Mouse (Mus musculus): ENCODE measurements around the gene Cadps2.

Gene Cadps2

GRCm38 (mm10) chr6:23568688-23569087 is 270.5 kb downstream of the Cadps2 start:
- in situ Hi-C loops (cut with MboI, MseI) = no loop called here

DNA sequence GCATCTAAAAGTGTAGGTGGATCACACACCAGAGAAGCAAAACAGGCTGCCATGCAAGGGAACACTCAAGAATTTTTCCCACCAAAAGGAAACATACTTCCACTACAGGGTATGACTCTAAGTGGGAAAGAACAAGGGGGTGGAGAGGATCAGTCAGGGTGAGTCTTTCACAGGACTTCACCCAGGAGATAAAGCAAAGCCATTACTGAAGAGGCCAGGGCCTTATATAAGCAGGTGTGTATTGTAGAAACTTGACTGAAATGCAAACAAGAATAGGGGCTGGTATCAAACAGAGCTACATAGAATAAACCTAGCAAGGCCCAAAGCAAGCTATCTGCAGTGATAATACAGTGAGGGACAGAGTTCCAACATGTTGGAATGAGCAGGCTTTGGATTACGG is 271.6 kb downstream of the Cadps2 start:
- in situ Hi-C loops (cut with MboI, MseI) = no loop called here

DNA sequence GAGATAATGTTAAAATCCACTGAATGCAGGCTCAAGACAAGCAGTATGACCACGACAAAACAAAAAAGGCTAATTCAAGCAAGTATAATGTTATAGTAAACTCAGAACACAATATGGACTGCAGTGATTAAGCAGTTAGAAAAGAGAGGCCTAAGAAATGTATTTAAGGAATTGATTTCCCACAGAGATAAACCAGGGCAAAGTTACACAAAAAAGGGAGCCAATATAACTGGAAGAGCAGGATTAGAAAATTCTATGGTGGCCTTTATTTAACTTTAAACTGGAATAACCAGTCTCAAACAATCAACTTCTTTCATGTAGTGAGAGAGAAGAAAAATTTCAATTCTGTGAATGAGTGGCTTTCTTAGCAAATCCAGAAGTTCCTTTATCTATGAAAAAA is 289.3 kb downstream of the Cadps2 start:
- in situ Hi-C loops (cut with MboI, MseI) = no loop called here

DNA sequence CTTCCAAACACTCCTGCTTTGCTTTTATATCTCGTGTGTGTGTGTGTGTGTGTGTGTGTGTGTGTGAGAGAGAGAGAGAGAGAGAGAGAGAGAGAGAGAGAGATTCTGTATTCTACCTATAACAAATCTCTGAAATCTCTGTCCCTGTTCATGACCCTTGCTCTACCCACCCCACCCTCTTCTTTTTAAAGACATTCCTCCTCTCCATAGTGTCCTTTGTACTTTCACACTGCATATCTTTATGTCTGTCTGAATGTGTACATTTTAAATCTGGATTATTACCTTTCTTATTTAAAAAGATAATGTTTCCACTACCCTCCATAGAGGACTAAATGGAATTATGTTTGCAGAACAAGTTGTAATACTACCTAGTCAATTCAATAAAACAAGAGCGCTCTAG is 315.5 kb downstream of the Cadps2 start:
- in situ Hi-C loops (cut with MboI, MseI) = no loop called here

DNA sequence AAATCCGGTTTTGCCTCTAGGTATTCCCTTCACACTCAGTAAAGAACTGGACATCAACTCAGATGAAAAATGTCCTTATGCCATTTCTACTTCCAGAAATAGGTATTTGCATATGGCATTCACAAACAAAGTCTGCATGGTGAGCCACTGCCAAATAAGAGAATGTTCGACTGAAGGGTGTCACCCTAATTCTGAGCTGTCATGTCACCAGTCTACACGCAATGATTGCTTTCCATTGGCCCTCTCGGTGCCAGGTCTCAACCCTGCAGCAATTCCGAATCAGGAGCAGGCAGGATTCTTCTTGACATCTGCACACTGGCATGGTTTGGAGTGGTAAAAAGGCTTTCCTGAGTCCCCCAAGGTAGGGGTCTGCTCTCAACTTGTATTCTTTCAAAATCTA is 316.7 kb downstream of the Cadps2 start:
- in situ Hi-C loops (cut with MboI, MseI) = no loop called here

DNA sequence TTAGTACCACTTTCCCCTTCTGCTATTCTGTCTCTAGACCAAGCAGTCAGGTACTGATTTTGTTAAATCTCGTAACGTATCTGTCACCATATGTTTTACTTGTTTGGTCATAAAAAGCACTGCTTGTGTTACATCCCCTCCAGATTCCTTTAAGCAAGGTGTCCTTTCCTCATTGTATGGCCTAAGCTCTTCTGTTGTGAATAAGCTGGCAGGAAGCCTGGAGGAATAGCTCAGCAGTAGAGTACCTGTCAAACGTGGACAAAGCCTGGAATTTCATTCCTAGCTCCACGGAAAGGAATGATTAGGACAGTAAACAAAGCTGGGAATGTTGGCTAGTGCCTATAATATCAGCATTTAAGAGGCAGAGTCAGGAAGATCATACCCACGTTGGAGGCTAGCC is 340.6 kb downstream of the Cadps2 start:
- in situ Hi-C loops (cut with MboI, MseI) = no loop called here

- in situ Hi-C loops (cut with MboI, MseI) = no loop called here
Measured at GRCm38 (mm10) chr6:23491804-23492203, 347.4 kb downstream of the Cadps2 start.

DNA sequence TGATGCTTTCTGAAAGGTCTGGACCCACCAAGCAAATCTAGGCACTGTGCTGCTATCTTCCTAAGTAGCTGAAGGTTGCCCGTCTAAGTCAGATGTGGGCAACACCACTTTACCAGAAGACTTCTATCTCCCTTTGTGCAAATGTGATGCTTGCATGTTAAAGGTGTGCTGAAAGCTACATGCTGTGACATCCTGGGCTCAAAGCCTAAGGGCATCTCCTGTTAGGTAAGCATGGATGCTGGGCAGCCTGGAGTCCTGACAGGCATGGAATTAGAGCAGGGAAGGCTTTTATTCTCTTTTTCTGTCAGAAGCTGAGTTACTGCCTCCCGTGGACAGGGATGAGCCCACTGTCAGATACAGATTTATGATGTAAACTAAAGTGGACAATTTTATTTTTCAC is 348.8 kb downstream of the Cadps2 start:
- in situ Hi-C loops (cut with MboI, MseI) = no loop called here

GRCm38 (mm10) chr6:23489046-23489445 is 350.2 kb downstream of the Cadps2 start:
- in situ Hi-C loops (cut with MboI, MseI) = no loop called here

GRCm38 (mm10) chr6:23472686-23473085 is 366.5 kb downstream of the Cadps2 start:
- in situ Hi-C loops (cut with MboI, MseI) = no loop called here

- in situ Hi-C loops (cut with MboI, MseI) = no loop called here
Measured at GRCm38 (mm10) chr6:23471830-23472229, 367.4 kb downstream of the Cadps2 start.

GRCm38 (mm10) chr6:23467885-23468284 is 371.3 kb downstream of the Cadps2 start:
- in situ Hi-C loops (cut with MboI, MseI) = no loop called here

GRCm38 (mm10) chr6:23462600-23463280 is 376.5 kb downstream of the Cadps2 start:
- in situ Hi-C loops (cut with MboI, MseI) = no loop called here

GRCm38 (mm10) chr6:23457748-23458147 is 381.5 kb downstream of the Cadps2 start:
- in situ Hi-C loops (cut with MboI, MseI) = loop anchor here (5.0 kb wide), 1 partner anchor 275 kb away; no protein-coding TSS in a partner anchor

GRCm38 (mm10) chr6:23453907-23454306 is 385.3 kb downstream of the Cadps2 start:
- in situ Hi-C loops (cut with MboI, MseI) = loop anchor here in 1 of 2 experiments (5.0 kb wide), 1 partner anchor 48 kb away; no protein-coding TSS in a partner anchor

GRCm38 (mm10) chr6:23439897-23440296 is 399.3 kb downstream of the Cadps2 start:
- in situ Hi-C loops (cut with MboI, MseI) = no loop called here

GRCm38 (mm10) chr6:23410256-23411049 is 428.8 kb downstream of the Cadps2 start:
- in situ Hi-C loops (cut with MboI, MseI) = loop anchor here in 1 of 2 experiments (10.0 kb wide), 1 partner anchor 1834 kb away; no protein-coding TSS in a partner anchor

- in situ Hi-C loops (cut with MboI, MseI) = no loop called here
Measured at GRCm38 (mm10) chr6:23394131-23394530, 445.1 kb downstream of the Cadps2 start.

GRCm38 (mm10) chr6:23392711-23393110 is 446.5 kb downstream of the Cadps2 start:
- in situ Hi-C loops (cut with MboI, MseI) = no loop called here

GRCm38 (mm10) chr6:23386711-23387110 is 452.5 kb downstream of the Cadps2 start:
- in situ Hi-C loops (cut with MboI, MseI) = no loop called here

DNA sequence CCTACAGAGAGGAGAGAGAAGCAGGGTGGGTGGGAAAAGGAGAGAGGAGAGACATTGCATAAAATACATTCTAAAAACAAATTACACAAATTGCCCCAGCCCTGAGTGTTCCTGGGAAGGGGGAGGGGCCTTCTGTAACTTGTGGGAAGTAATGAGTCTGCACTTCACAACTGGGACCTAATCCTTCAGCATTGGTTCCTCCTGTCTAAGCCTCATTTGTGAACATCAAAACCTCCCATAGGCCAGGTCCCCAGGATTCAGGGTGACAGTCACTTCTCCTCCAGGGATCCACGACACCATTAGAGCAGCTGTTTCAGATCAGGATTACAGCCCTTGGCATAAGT is 456.2 kb downstream of the Cadps2 start:
- in situ Hi-C loops (cut with MboI, MseI) = no loop called here

DNA sequence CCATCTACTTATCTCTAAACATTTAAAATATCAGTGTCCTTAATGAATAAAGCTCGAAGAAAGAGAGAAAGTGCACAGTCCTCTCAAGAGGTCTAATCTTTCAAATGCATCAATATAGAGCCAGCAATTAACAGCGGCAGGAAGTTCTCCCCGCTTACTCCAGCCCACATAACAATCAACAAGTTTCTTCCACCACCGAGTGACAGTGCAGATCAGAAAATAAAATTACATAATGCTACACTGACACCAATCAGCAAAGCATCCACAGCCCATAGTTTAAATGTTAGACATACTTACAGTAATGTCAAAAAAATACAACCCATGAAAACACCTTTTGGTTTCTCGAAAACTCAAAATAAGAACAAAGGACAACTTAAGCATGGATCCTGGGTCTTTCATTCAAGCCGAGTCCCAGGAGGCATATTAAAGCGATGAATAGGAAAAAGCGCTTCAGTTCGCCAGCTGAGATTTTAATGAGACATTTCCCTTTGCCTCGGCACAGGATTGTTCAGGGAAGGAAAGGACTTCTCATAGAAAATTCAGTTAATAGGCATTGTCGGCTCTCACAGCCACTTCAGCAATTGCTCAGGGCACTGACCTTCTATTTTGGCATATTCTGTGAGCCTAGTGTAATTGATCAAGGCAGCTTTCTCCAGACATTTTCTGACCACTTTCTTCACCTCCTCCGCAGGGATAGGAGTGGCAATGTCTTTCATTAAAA is 456.8 kb downstream of the Cadps2 start:
- in situ Hi-C loops (cut with MboI, MseI) = no loop called here
